Mouse (Mus musculus) kidney, adult 9 months (tissue): ENCODE measurements around the gene Snx13.
A peak's percentile ranks its signal among the peaks of the same experiment; 100 is the strongest.

ENCODE experiments used
- DNase-seq: peaks from one replicate; pipeline ENCODE4 v3.0.0; 2022

Gene Snx13

DNA sequence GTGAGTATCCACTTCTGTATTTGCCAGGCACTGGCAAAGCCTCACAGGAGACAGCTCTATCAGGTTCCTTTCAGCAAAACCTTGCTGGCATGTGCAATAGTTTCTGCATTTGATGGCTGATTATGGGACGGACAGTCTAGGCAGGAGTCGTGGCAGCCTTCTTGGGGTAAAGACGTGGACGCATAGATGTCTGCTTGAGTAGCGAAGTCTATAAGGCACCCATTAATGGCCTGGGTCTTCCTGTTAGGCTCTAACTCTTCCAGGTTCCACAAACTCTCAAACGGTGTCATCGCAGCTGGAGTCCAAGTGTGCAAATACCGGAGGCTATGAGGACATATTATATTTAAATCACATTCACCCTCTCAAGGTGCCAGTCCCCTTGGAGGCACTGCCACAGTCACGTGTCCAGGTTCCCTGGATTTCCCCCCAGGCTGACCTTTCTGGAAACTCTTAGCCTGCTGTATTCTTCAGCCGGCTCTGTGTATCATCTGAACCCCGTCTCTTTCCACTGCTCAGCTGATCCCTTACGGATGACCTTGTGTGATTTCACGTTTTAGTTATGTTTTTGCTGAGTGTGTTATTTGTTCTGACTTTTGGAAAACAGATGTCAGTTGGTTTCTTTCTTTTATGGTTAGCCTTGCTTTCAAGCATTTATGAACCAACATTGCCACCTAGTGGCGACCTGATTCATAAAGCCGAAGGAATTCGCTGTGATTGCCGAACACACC, 144.9 kb downstream of the Snx13 start:
- DNase-seq, result peak; percentile 73

DNA sequence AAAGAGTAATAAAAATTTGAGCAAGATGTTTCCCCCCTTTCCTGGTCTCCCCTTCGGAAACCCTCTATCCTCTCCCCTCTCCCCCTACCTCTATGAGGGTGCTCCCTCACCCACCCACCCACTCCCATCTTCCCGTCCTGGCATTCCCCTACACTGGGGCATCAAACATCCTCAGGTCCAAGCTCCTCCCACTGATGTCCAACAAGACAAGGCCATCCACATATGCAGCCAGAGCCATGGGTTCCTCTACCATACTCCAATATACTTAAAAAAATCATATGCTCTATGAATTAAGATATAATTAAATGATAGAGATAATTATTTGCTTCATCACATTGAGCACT, 145.4 kb downstream of the Snx13 start:
- no peak for DNase-seq
